ENCODE assay signal across 17 mouse cellular contexts in genomic region chr19:5232696-5233095, GRCm38 (mm10).
"Had no signal": no experiment of that assay in that cellular context is flagged by ENCODE, and none has a peak within 500 bp of the region (broad histone marks: within the 10 kb centered on the region; RNA-seq: fewer than 3 reads in every experiment).

No protein-coding gene starts in this region.

- ATAC-seq: intestine, embryonic 15.5 days; midbrain, embryonic 16.5 days had no signal

- H3K9me3 ChIP-seq: intestine, embryonic 15.5 days; limb, embryonic 13.5 days; liver, embryonic 15.5 days; midbrain, embryonic 12.5 days had no signal

- DNase-seq: kidney, adult 18-20 months; kidney, postnatal 10 days; layer of hippocampus, postnatal 36 days; left cerebral cortex, postnatal 4 days; lung, embryonic 14.5 days; lung, postnatal 10 days; right cerebral cortex, adult 18-20 months; right cerebral cortex, postnatal 25 days; thymus, adult 18-20 months; thymus, postnatal 14 days had no signal

- H3K27me3 ChIP-seq: intestine, embryonic 15.5 days; limb, embryonic 13.5 days; liver, embryonic 15.5 days; midbrain, embryonic 12.5 days had no signal

- H3K27ac ChIP-seq: intestine, embryonic 15.5 days; limb, embryonic 13.5 days; liver, embryonic 15.5 days; midbrain, embryonic 12.5 days; stomach, postnatal 0 days had no signal

- H3K9ac ChIP-seq: intestine, embryonic 15.5 days; limb, embryonic 13.5 days; liver, embryonic 15.5 days; lung, embryonic 14.5 days; midbrain, embryonic 12.5 days had no signal

- H3K4me1 ChIP-seq: intestine, embryonic 15.5 days; limb, embryonic 13.5 days; liver, embryonic 15.5 days; midbrain, embryonic 12.5 days had no signal

- H3K4me3 ChIP-seq: intestine, embryonic 15.5 days; limb, embryonic 13.5 days; liver, embryonic 15.5 days; midbrain, embryonic 12.5 days had no signal

- H3K4me2 ChIP-seq: intestine, embryonic 15.5 days; limb, embryonic 13.5 days; liver, embryonic 11.5 days; liver, embryonic 15.5 days; lung, embryonic 14.5 days; midbrain, embryonic 12.5 days had no signal

- H3K36me3 ChIP-seq: intestine, embryonic 15.5 days; limb, embryonic 13.5 days; liver, embryonic 15.5 days; midbrain, embryonic 12.5 days had no signal
